Comparison of ENCODE assay signal across 32 mouse cellular contexts in genomic region chr11:121326034-121326433, GRCm38 (mm10). TPM values are rescaled to one million over a fixed set of nuclear protein-coding genes. Genes with fewer than 3 reads are reported as not detected.
DNase-seq lines count a peak whose midpoint lies in the region; ATAC-seq and TF ChIP-seq lines count a peak whose summit lies in the region.
"Had no signal": no experiment of that assay in that cellular context is flagged by ENCODE, and none has a peak within 500 bp of the region (broad histone marks: within the 10 kb centered on the region; RNA-seq: fewer than 3 reads in every experiment).

No protein-coding gene starts in this region.

- no peak for DNase-seq in heart, adult 2 months
- DNase-seq in kidney, postnatal 10 days, result peak; percentile 27
- DNase-seq in stomach, postnatal 0 days (ENCODE audit: low spot score), result peak; percentile 33
- DNase-seq in thymus, postnatal 36 days, result no peak
- DNase-seq: adrenal gland, postnatal 10 days; B cell, adult 2 months; cerebellum, adult 2 months; cerebellum, postnatal 36 days; embryo, embryonic 11 days; gastrocnemius, postnatal 10 days; heart, postnatal 4 days; liver, embryonic 13.5 days; lung, postnatal 36 days; right cerebral cortex, postnatal 25 days; thymus, adult 18-20 months; thymus, postnatal 4 days had no signal

- no peak overlapping the region for H3K27ac ChIP-seq in heart, adult 2 months
- no peak overlapping the region for H3K27ac ChIP-seq in heart, embryonic 12.5 days (ENCODE audit: poor library complexity, severe bottlenecking)
- no peak overlapping the region for H3K27ac ChIP-seq in liver, embryonic 16.5 days (ENCODE audit: low read length)
- no peak overlapping the region for H3K27ac ChIP-seq in liver, embryonic 12.5 days
- H3K27ac ChIP-seq in stomach, postnatal 0 days (replicated peaks), result no peak overlapping the region
- H3K27ac ChIP-seq: embryonic facial prominence, embryonic 13.5 days; forebrain, embryonic 13.5 days; hindbrain, embryonic 14.5 days; limb, embryonic 10.5 days; liver, embryonic 13.5 days; lung, embryonic 15.5 days; midbrain, embryonic 15.5 days; neural tube, embryonic 12.5 days; stomach, embryonic 15.5 days had no signal

- H3K27me3 ChIP-seq in heart, adult 2 months (ENCODE audit: control insufficient read depth, insufficient read depth, low read length), result no peaks in the 10 kb centered on the region
- no peaks in the 10 kb centered on the region for H3K27me3 ChIP-seq in heart, embryonic 12.5 days (replicated peaks)
- H3K27me3 ChIP-seq in liver, embryonic 16.5 days (ENCODE audit: control insufficient read depth, insufficient read depth, low read depth, low read length), result no peaks in the 10 kb centered on the region
- H3K27me3 ChIP-seq in liver, embryonic 12.5 days (replicated peaks), result no peaks in the 10 kb centered on the region
- no peaks in the 10 kb centered on the region for H3K27me3 ChIP-seq in stomach, postnatal 0 days (ENCODE audit: control insufficient read depth, insufficient read depth, low read length)
- H3K27me3 ChIP-seq: CH12.LX; embryonic facial prominence, embryonic 13.5 days; forebrain, embryonic 13.5 days; liver, embryonic 13.5 days; lung, embryonic 15.5 days; megakaryocyte, embryonic 14.5 days; midbrain, embryonic 15.5 days; neural tube, embryonic 12.5 days; Patski; stomach, embryonic 15.5 days had no signal

- no peaks in the 10 kb centered on the region for H3K36me3 ChIP-seq in heart, adult 2 months (ENCODE audit: control insufficient read depth, insufficient read depth, low read length)
- peaks cover 56% of the 10 kb centered on the region for H3K36me3 ChIP-seq in heart, embryonic 12.5 days
- H3K36me3 ChIP-seq in liver, embryonic 16.5 days (ENCODE audit: control insufficient read depth, insufficient read depth), result peaks cover 13% of the 10 kb centered on the region
- H3K36me3 ChIP-seq in liver, embryonic 12.5 days, result peaks cover 58% of the 10 kb centered on the region
- peaks cover 15% of the 10 kb centered on the region for H3K36me3 ChIP-seq in stomach, postnatal 0 days (ENCODE audit: control insufficient read depth, insufficient read depth, low read length)

- H3K79me2 ChIP-seq in heart, adult 2 months (replicated peaks; ENCODE audit: control insufficient read depth, insufficient read depth, low read length), result no peaks in the 10 kb centered on the region

- TF ChIP-seq EP300 in heart, adult 2 months (IDR thresholded peaks at IDR 0.05; ENCODE audit: insufficient read depth, low read depth, low read length), result 0 out of 2 replicates have a peak, but pooled peaks have one; percentile 55
- no peak for TF ChIP-seq EP300 in stomach, postnatal 0 days (optimal IDR thresholded peaks at IDR 0.05)

- TF ChIP-seq CTCF in heart, adult 2 months (IDR thresholded peaks at IDR 0.05), result no peak
- TF ChIP-seq CTCF in stomach, postnatal 0 days (IDR thresholded peaks at IDR 0.05; ENCODE audit: low read depth), result no peak

- no peaks in the 10 kb centered on the region for H3K4me1 ChIP-seq in heart, adult 2 months (ENCODE audit: control insufficient read depth, insufficient read depth, low read length)
- no peaks in the 10 kb centered on the region for H3K4me1 ChIP-seq in heart, embryonic 12.5 days (replicated peaks)
- peaks cover 4% of the 10 kb centered on the region; the same call in 1 of the 2 replicates for H3K4me1 ChIP-seq in liver, embryonic 16.5 days (ENCODE audit: control insufficient read depth, low read depth, low read length)
- H3K4me1 ChIP-seq in liver, embryonic 12.5 days, result 0 out of 2 replicates have a peak, but pooled peaks cover 7% of the 10 kb centered on the region
- H3K4me1 ChIP-seq in stomach, postnatal 0 days (replicated peaks; ENCODE audit: control insufficient read depth, insufficient read depth), result no peaks in the 10 kb centered on the region
- H3K4me1 ChIP-seq: embryonic facial prominence, embryonic 13.5 days; forebrain, embryonic 13.5 days; limb, embryonic 10.5 days; lung, embryonic 15.5 days; midbrain, embryonic 15.5 days; neural tube, embryonic 12.5 days; stomach, embryonic 15.5 days had no signal

- H3K4me3 ChIP-seq in heart, adult 2 months, result no peak overlapping the region
- no peak overlapping the region for H3K4me3 ChIP-seq in heart, embryonic 12.5 days
- no peak overlapping the region for H3K4me3 ChIP-seq in liver, embryonic 16.5 days (ENCODE audit: low read depth, low read length)
- H3K4me3 ChIP-seq in liver, embryonic 12.5 days, result no peak overlapping the region
- no peak overlapping the region for H3K4me3 ChIP-seq in stomach, postnatal 0 days (ENCODE audit: low read depth, low read length)
- H3K4me3 ChIP-seq: embryonic facial prominence, embryonic 13.5 days; erythroblast, embryonic 14.5 days; forebrain, embryonic 13.5 days; limb, embryonic 10.5 days; liver, embryonic 13.5 days; lung, embryonic 15.5 days; megakaryocyte, embryonic 14.5 days; midbrain, embryonic 15.5 days; neural tube, embryonic 12.5 days; stomach, embryonic 15.5 days had no signal

- TF ChIP-seq POLR2A in heart, adult 2 months (IDR thresholded peaks at IDR 0.05; ENCODE audit: insufficient read depth, low read depth, low read length), result no peak

- ATAC-seq in heart, embryonic 12.5 days (ENCODE audit: insufficient number of reproducible peaks, low FRiP score), result no peak
- ATAC-seq in liver, embryonic 16.5 days (ENCODE audit: low read depth), result peak; percentile 16; the same call in 1 of the 2 replicates
- no peak for ATAC-seq in liver, embryonic 12.5 days
- peak; percentile 30; the same call in 1 of the 2 replicates for ATAC-seq in stomach, postnatal 0 days (ENCODE audit: low FRiP score, low TSS enrichment)
- ATAC-seq: forebrain, embryonic 13.5 days; inflammation-experienced regulatory T-cells, adult 6 months; midbrain, embryonic 15.5 days; Patski had no signal

- intact Hi-C loops in heart, adult 2 months (cut with DNase I), result no loop called here

- H3K9ac ChIP-seq in heart, adult 2 months (ENCODE audit: low read depth, low read length), result no peak overlapping the region
- no peak overlapping the region for H3K9ac ChIP-seq in heart, embryonic 12.5 days
- no peak overlapping the region for H3K9ac ChIP-seq in liver, embryonic 16.5 days (ENCODE audit: low read depth, low read length)
- H3K9ac ChIP-seq in liver, embryonic 12.5 days, result no peak overlapping the region
- no peak overlapping the region for H3K9ac ChIP-seq in stomach, postnatal 0 days (ENCODE audit: low read length)
- H3K9ac ChIP-seq: embryonic facial prominence, embryonic 13.5 days; forebrain, embryonic 13.5 days; hindbrain, embryonic 14.5 days; liver, embryonic 13.5 days; lung, embryonic 15.5 days; midbrain, embryonic 15.5 days; neural tube, embryonic 12.5 days; stomach, embryonic 15.5 days had no signal

- H3K9me3 ChIP-seq in heart, embryonic 12.5 days (replicated peaks), result peaks cover 7% of the 10 kb centered on the region; the same call in 1 of the 2 replicates
- no peaks in the 10 kb centered on the region; the same call in 1 of the 2 replicates for H3K9me3 ChIP-seq in liver, embryonic 16.5 days (replicated peaks; ENCODE audit: control insufficient read depth, low read length)
- H3K9me3 ChIP-seq in liver, embryonic 12.5 days (replicated peaks), result no peaks in the 10 kb centered on the region; the same call in 1 of the 2 replicates
- no peaks in the 10 kb centered on the region for H3K9me3 ChIP-seq in stomach, postnatal 0 days (ENCODE audit: control insufficient read depth, low read length)
- H3K9me3 ChIP-seq: forebrain, embryonic 13.5 days; limb, embryonic 10.5 days; liver, embryonic 13.5 days; lung, embryonic 15.5 days; megakaryocyte, embryonic 14.5 days; midbrain, embryonic 15.5 days; neural tube, embryonic 12.5 days; stomach, embryonic 15.5 days had no signal

- H3K4me2 ChIP-seq in heart, embryonic 12.5 days, result no peak overlapping the region
- no peak overlapping the region for H3K4me2 ChIP-seq in liver, embryonic 16.5 days (ENCODE audit: low read depth, low read length)
- no peak overlapping the region for H3K4me2 ChIP-seq in liver, embryonic 12.5 days
- H3K4me2 ChIP-seq in stomach, postnatal 0 days (replicated peaks; ENCODE audit: low read depth), result no peak overlapping the region
- H3K4me2 ChIP-seq: embryonic facial prominence, embryonic 13.5 days; forebrain, embryonic 13.5 days; hindbrain, embryonic 14.5 days; liver, embryonic 13.5 days; lung, embryonic 15.5 days; midbrain, embryonic 15.5 days; neural tube, embryonic 12.5 days; stomach, embryonic 15.5 days had no signal

- WGBS in heart, adult 2 months, result 57% methylated on average over 1 of the region's 1 CpGs
- whole genome bisulfite sequencing in heart, embryonic 12.5 days, result 68% methylated on average over 1 of the region's 1 CpGs
- WGBS in liver, embryonic 16.5 days (ENCODE audit: insufficient replicate concordance), result 26% methylated on average over 1 of the region's 1 CpGs
- WGBS in liver, embryonic 12.5 days (ENCODE audit: insufficient replicate concordance), result 45% methylated on average over 1 of the region's 1 CpGs
- WGBS in stomach, postnatal 0 days, result 36% methylated on average over 1 of the region's 1 CpGs

RNA-seq across cellular contexts. Expression of gene Wdr45b, which starts 28.2 kb away (rescaled TPM):
- total RNA-seq in heart, adult 2 months (2021), result 10 to 100 TPM; 34.4 to 36.8 TPM
- polyA plus RNA-seq in heart, adult 2 months (2012; rRNA removed), result 36.9 and 57.6 TPM in 2 replicates
- 69.9 and 71.2 TPM in 2 replicates for polyA plus RNA-seq in heart, embryonic 12.5 days (2016; fragmentation: Nextera tagmentation; extraction: Ambion mirVana)
- polyA plus RNA-seq in liver, embryonic 16.5 days (2015; fragmentation: Nextera tagmentation; extraction: Ambion mirVana), result 19.5 and 19.7 TPM in 2 replicates
- 29.4 and 31.1 TPM in 2 replicates for polyA plus RNA-seq in liver, embryonic 12.5 days (2016; fragmentation: Nextera tagmentation; extraction: Ambion mirVana)
- 48.7 and 53.2 TPM in 2 replicates for polyA plus RNA-seq in stomach, postnatal 0 days (2015; fragmentation: Nextera tagmentation; extraction: Ambion mirVana)

Comparison
In these comparisons a context has a peak if more than half of its experiments do, and no peak if none do; other contexts are left out.
1. ATAC-seq: peak in liver, embryonic 16.5 days (single experiment) and stomach, postnatal 0 days (single experiment); none in heart, embryonic 12.5 days (single experiment) and liver, embryonic 12.5 days (single experiment).
2. DNase-seq: peak in kidney, postnatal 10 days (single experiment) and stomach, postnatal 0 days (single experiment); none in heart, adult 2 months (0 of 2) and thymus, postnatal 36 days (0 of 2).